Mouse (Mus musculus): ENCODE measurements around the gene Kcnk6. TPM values are rescaled to one million over a fixed set of nuclear protein-coding genes. Genes with fewer than 3 reads are reported as not detected.

Kcnk6 gene
- total RNA-seq (2021): 1 to 10 TPM; 3.0 to 3.5 TPM
- long read RNA-seq, experiment 1, full-length matches to known transcripts: 2 of 2 reads
- long read RNA-seq, experiment 1, partial matches to known transcripts: 0 of 2 reads
- long read RNA-seq, experiment 1, other reads (novel, unspliced or antisense): 0 of 2 reads
- long read RNA-seq, experiment 2, full-length matches to known transcripts: 1 of 4 reads
- long read RNA-seq, experiment 2, partial matches to known transcripts: 1 of 4 reads
- long read RNA-seq, experiment 2, other reads (novel, unspliced or antisense): 2 of 4 reads

- no peak for DNase-seq (ENCODE audit: low spot score in 2 of 2)
These were observed at the start of gene Kcnk6 for GRCm38 (mm10) chr7:29232247-29233013. Gene Kcnk6 (minus strand): TSS chr7:29232515.

GRCm38 (mm10) chr7:29281201-29282073 is 49.1 kb upstream of the Kcnk6 start, which contains the start of gene Spint2:
Gene Spint2 (minus strand): TSS chr7:29281912.
- peak; percentile 24 to 28 for DNase-seq (ENCODE audit: low spot score in 2 of 2)

More at GRCm38 (mm10) chr7:29232247-29233013, at the start of gene Kcnk6:
- intact Hi-C loops (cut with DNase I): no loop called here

GRCm38 (mm10) chr7:29280801-29281200 is 48.5 kb upstream of the Kcnk6 start:
- DNase-seq (ENCODE audit: low spot score in 2 of 2): no peak
- intact Hi-C loops (cut with DNase I): no loop called here

More at GRCm38 (mm10) chr7:29281201-29282073, 49.1 kb upstream of the Kcnk6 start, which contains the start of gene Spint2:
- intact Hi-C loops (cut with DNase I): no loop called here

GRCm38 (mm10) chr7:29279924-29280323 is 47.6 kb upstream of the Kcnk6 start:
- DNase-seq (ENCODE audit: low spot score in 2 of 2): no peak
- intact Hi-C loops (cut with DNase I): no loop called here

- intact Hi-C loops (cut with DNase I): no loop called here
These were observed 46.9 kb upstream of the Kcnk6 start for GRCm38 (mm10) chr7:29279261-29279660.

GRCm38 (mm10) chr7:29277510-29277909 is 45.2 kb upstream of the Kcnk6 start:
- intact Hi-C loops (cut with DNase I): no loop called here
- DNase-seq (ENCODE audit: low spot score in 2 of 2): no peak

More at GRCm38 (mm10) chr7:29279261-29279660, 46.9 kb upstream of the Kcnk6 start:
- DNase-seq (ENCODE audit: low spot score in 2 of 2): no peak

GRCm38 (mm10) chr7:29276715-29277114 is 44.4 kb upstream of the Kcnk6 start:
- DNase-seq (ENCODE audit: low spot score in 2 of 2): no peak
- intact Hi-C loops (cut with DNase I): no loop called here

- DNase-seq (ENCODE audit: low spot score in 2 of 2): peak; percentile 19 to 57
- intact Hi-C loops (cut with DNase I): no loop called here
These were observed 39.6 kb upstream of the Kcnk6 start for GRCm38 (mm10) chr7:29271687-29272465.

- intact Hi-C loops (cut with DNase I): no loop called here
- no peak for DNase-seq (ENCODE audit: low spot score in 2 of 2)
These were observed 38.1 kb upstream of the Kcnk6 start for GRCm38 (mm10) chr7:29270445-29270844.

- DNase-seq (ENCODE audit: low spot score in 2 of 2): no peak
- intact Hi-C loops (cut with DNase I): no loop called here
These were observed 34.6 kb upstream of the Kcnk6 start for GRCm38 (mm10) chr7:29266931-29267330.

- intact Hi-C loops (cut with DNase I): no loop called here
- no peak for DNase-seq (ENCODE audit: low spot score in 2 of 2)
These were observed 33.3 kb upstream of the Kcnk6 start for GRCm38 (mm10) chr7:29265636-29266035.

- intact Hi-C loops (cut with DNase I): no loop called here
- no peak for DNase-seq (ENCODE audit: low spot score in 2 of 2)
These were observed 31.5 kb upstream of the Kcnk6 start for GRCm38 (mm10) chr7:29263831-29264230.

- no peak for DNase-seq (ENCODE audit: low spot score in 2 of 2)
- intact Hi-C loops (cut with DNase I): no loop called here
These were observed 29.8 kb upstream of the Kcnk6 start for GRCm38 (mm10) chr7:29262151-29262550.

GRCm38 (mm10) chr7:29259781-29260730 is 27.7 kb upstream of the Kcnk6 start:
- DNase-seq (ENCODE audit: low spot score in 2 of 2): no peak
- intact Hi-C loops (cut with DNase I): no loop called here

- intact Hi-C loops (cut with DNase I): no loop called here
- DNase-seq (ENCODE audit: low spot score in 2 of 2): no peak
These were observed 25.1 kb upstream of the Kcnk6 start for GRCm38 (mm10) chr7:29257368-29257767.

GRCm38 (mm10) chr7:29255875-29256274 is 23.6 kb upstream of the Kcnk6 start:
- no peak for DNase-seq (ENCODE audit: low spot score in 2 of 2)
- intact Hi-C loops (cut with DNase I): no loop called here

GRCm38 (mm10) chr7:29253842-29254241 is 21.5 kb upstream of the Kcnk6 start:
- no peak for DNase-seq (ENCODE audit: low spot score in 2 of 2)
- intact Hi-C loops (cut with DNase I): no loop called here

- intact Hi-C loops (cut with DNase I): no loop called here
- no peak for DNase-seq (ENCODE audit: low spot score in 2 of 2)
These were observed 18.9 kb upstream of the Kcnk6 start for GRCm38 (mm10) chr7:29251166-29251565.

Measured in left cerebral cortex, postnatal 14 days (tissue).